Mouse (Mus musculus) left cerebral cortex, postnatal 14 days (tissue): ENCODE data around the gene Rabep2. TPM values are rescaled to one million over a fixed set of nuclear protein-coding genes. Genes with fewer than 3 reads are reported as not detected.
"Not testable (repeated sequence)": the region's sequence is repeated elsewhere in the genome, so short reads cannot be mapped to it uniquely, and the experiment has no call there.

ENCODE experiments used
- DNase-seq, 2 experiments: peaks; one replicate each; pipeline ENCODE4 v3.0.0; 2021 to 2022; ENCODE audit warnings: low spot score in 2 of 2, mixed read lengths in 1 of 2
- intact Hi-C: fragments of 180-260 bp; cut with DNase I; formaldehyde crosslinking; loops from one replicate; pipeline ENCODE4 v1.15.1; 2025
- total RNA-seq, 2 experiments: library from RNA; stranded (reverse); gene quantifications; 2 replicates each; pipeline ENCODE4 v1.2.3; 2021

Rabep2 gene
- total RNA-seq, 2 experiments from 2014 or later: 11.4 to 12.6 TPM

GRCm38 (mm10) chr7:126474486-126474955, 46.0 kb downstream of the Rabep2 start:
- no peak for DNase-seq
- intact Hi-C loops: no loop called here

- intact Hi-C loops: loop anchor here (1.0 kb wide), 1 partner anchor 27 kb away; no protein-coding TSS in a partner anchor
- peak; percentile 89 to 94 for DNase-seq
Observed at GRCm38 (mm10) chr7:126474993-126475581, 46.5 kb downstream of the Rabep2 start, which contains the start of gene Sh2b1. TSS of gene Sh2b1 (minus strand) at chr7:126475424.

GRCm38 (mm10) chr7:126481699-126482098, 53.1 kb downstream of the Rabep2 start:
- intact Hi-C loops: loop anchor here (1.0 kb wide), 1 partner anchor 47 kb away; no protein-coding TSS in a partner anchor
- no peak for DNase-seq

GRCm38 (mm10) chr7:126482392-126482871, 53.9 kb downstream of the Rabep2 start:
- intact Hi-C loops: no loop called here
- peak in 1 of 2 experiments; percentile 61 for DNase-seq

- intact Hi-C loops: loop anchor here (2.0 kb wide), 1 partner anchor 16 kb away; the partner anchor contains the start of gene Atxn2l
- DNase-seq: peak; percentile 97 to 98
Observed at GRCm38 (mm10) chr7:126487052-126487483, 58.5 kb downstream of the Rabep2 start, which contains the start of gene Tufm. TSS of gene Tufm (plus strand) at chr7:126487361.

GRCm38 (mm10) chr7:126487617-126488385, 59.2 kb downstream of the Rabep2 start:
- not testable (repeated sequence) for DNase-seq
- intact Hi-C loops: loop anchor here (2.0 kb wide), 1 partner anchor 15 kb away; the partner anchor contains the start of gene Atxn2l

- DNase-seq: no peak
- intact Hi-C loops: loop anchor here (5.0 kb wide), 1 partner anchor 66 kb away; no protein-coding TSS in a partner anchor
Observed at GRCm38 (mm10) chr7:126491005-126491404, 62.4 kb downstream of the Rabep2 start.

GRCm38 (mm10) chr7:126491973-126492372, 63.4 kb downstream of the Rabep2 start:
- no peak for DNase-seq
- intact Hi-C loops: loop anchor here (5.0 kb wide), 1 partner anchor 65 kb away; no protein-coding TSS in a partner anchor

GRCm38 (mm10) chr7:126494120-126494519, 65.6 kb downstream of the Rabep2 start:
- no peak for DNase-seq
- intact Hi-C loops: loop anchor here (5.0 kb wide), 1 partner anchor 63 kb away; no protein-coding TSS in a partner anchor

GRCm38 (mm10) chr7:126496475-126496874, 67.9 kb downstream of the Rabep2 start:
- intact Hi-C loops: no loop called here
- no peak for DNase-seq

- DNase-seq: no peak
- intact Hi-C loops: no loop called here
Observed at GRCm38 (mm10) chr7:126497966-126498365, 69.4 kb downstream of the Rabep2 start.

Other genes with a start within 250 kb of the Rabep2 start
- 100 to 1,000 TPM in 1 of 2 experiments, 10 to 100 TPM in 1; 97.8 to 106 TPM for gene Xpo6, start 228.3 kb upstream of the Rabep2 start, total RNA-seq
- 10 to 100 TPM; 94.8 to 95.4 TPM for gene Sbk1, start 156.1 kb upstream of the Rabep2 start, total RNA-seq
- gene Lat, start 59.2 kb upstream of the Rabep2 start, total RNA-seq: under 1 TPM; 0.30 to 0.33 TPM
- gene Spns1, start 51.3 kb upstream of the Rabep2 start, total RNA-seq: 10 to 100 TPM; 83.2 to 86.3 TPM
- 1 to 10 TPM; 5.1 to 7.4 TPM for gene Nfatc2ip, start 32.0 kb upstream of the Rabep2 start, total RNA-seq
- gene Cd19, start 13.9 kb upstream of the Rabep2 start, total RNA-seq: not detected
- under 1 TPM in 1 of 2 experiments, not detected in 1; 0.21 TPM for gene Atp2a1, start 34.3 kb downstream of the Rabep2 start, total RNA-seq
- gene Sh2b1, start 46.7 kb downstream of the Rabep2 start, total RNA-seq: 10 to 100 TPM; 68.4 to 75.0 TPM
- gene Tufm, start 58.6 kb downstream of the Rabep2 start, total RNA-seq: 10 to 100 TPM; 81.4 to 87.8 TPM
- gene Atxn2l, start 74.7 kb downstream of the Rabep2 start, total RNA-seq: 100 to 1,000 TPM; 116 to 119 TPM
- gene Eif3c, start 137.7 kb downstream of the Rabep2 start, total RNA-seq: 100 to 1,000 TPM; 182 to 186 TPM
- under 1 TPM; 0.26 to 0.32 TPM for gene Apobr, start 156.2 kb downstream of the Rabep2 start, total RNA-seq
- gene Cln3, start 157.1 kb downstream of the Rabep2 start, total RNA-seq: 10 to 100 TPM; 20.4 to 21.5 TPM
- gene Il27, start 166.2 kb downstream of the Rabep2 start, total RNA-seq: not detected
- gene Nupr1, start 202.1 kb downstream of the Rabep2 start, total RNA-seq: 10 to 100 TPM; 11.5 to 15.9 TPM
- gene Sgf29, start 220.6 kb downstream of the Rabep2 start, total RNA-seq: 10 to 100 TPM; 32.0 to 33.8 TPM
- 10 to 100 TPM in 1 of 2 experiments, 1 to 10 TPM in 1; 6.7 to 12.7 TPM for gene Sult1a1, start 247.7 kb downstream of the Rabep2 start, total RNA-seq